Comparison of ENCODE assay signal across 11 mouse cellular contexts in the genomic region with DNA sequence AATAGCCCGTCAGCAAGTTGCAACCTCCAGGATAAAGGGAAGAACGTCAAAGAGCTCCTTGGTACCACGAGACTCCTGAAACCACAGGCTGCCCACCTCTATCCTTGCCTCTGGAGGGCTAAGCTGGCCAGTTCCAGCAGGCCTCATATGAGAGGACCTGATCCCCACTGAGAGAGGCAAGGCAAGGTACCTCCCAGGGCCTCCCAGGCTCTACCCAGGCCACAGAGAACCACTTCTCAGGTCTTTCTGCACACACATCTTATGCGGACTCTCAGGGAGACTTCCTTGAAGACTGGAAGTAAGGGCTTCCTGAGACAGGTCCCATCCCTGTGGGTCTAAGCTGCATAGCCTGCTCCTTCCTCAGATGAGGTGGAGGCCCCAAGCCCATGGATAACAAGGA. TPM values are rescaled to one million over a fixed set of nuclear protein-coding genes. Genes with fewer than 3 reads are reported as not detected.
DNase-seq lines count a peak whose midpoint lies in the region; ATAC-seq and TF ChIP-seq lines count a peak whose summit lies in the region.
"Had no signal": no experiment of that assay in that cellular context is flagged by ENCODE, and none has a peak within 500 bp of the region (broad histone marks: within the 10 kb centered on the region; RNA-seq: fewer than 3 reads in every experiment).

No protein-coding gene starts in this region.

- H3K9me3 ChIP-seq in lung, embryonic 14.5 days (ENCODE audit: low read depth, low read length) = no peaks in the 10 kb centered on the region
- H3K9me3 ChIP-seq in forebrain, embryonic 13.5 days (replicated peaks) = no peaks in the 10 kb centered on the region
- no peaks in the 10 kb centered on the region; the same call in 1 of the 2 replicates for H3K9me3 ChIP-seq in limb, embryonic 10.5 days (replicated peaks)

- peak overlapping the region; percentile 88; the same call in 1 of the 2 replicates for H3K4me3 ChIP-seq in lung, embryonic 14.5 days (ENCODE audit: low read depth, low read length)
- peak overlapping the region; percentile 95 for H3K4me3 ChIP-seq in forebrain, embryonic 13.5 days
- H3K4me3 ChIP-seq in limb, embryonic 10.5 days = peak overlapping the region; percentile 98
- peak overlapping the region; percentile 87; the same call in 1 of the 2 replicates for H3K4me3 ChIP-seq in olfactory bulb, adult 2 months (ENCODE audit: insufficient read depth, low read depth, low read length)

- peak overlapping the region; percentile 65 for H3K4me2 ChIP-seq in lung, embryonic 14.5 days
- H3K4me2 ChIP-seq in forebrain, embryonic 13.5 days = peak overlapping the region; percentile 95

- WGBS in lung, embryonic 14.5 days = 69% methylated on average over 4 of the region's 4 CpGs
- WGBS in forebrain, embryonic 13.5 days = 84% methylated on average over 4 of the region's 4 CpGs
- WGBS in limb, embryonic 10.5 days = 81% methylated on average over 4 of the region's 4 CpGs
- 56% methylated on average over 4 of the region's 4 CpGs for WGBS in olfactory bulb, adult 2 months

- H3K27ac ChIP-seq in lung, embryonic 14.5 days (ENCODE audit: low read depth) = no peak overlapping the region
- no peak overlapping the region for H3K27ac ChIP-seq in forebrain, embryonic 13.5 days
- H3K27ac ChIP-seq in limb, embryonic 10.5 days = no peak overlapping the region; the same call in none of the 2 replicates
- H3K27ac ChIP-seq in olfactory bulb, adult 2 months (ENCODE audit: insufficient read depth, low read depth, low read length) = no peak overlapping the region

- H3K36me3 ChIP-seq in lung, embryonic 14.5 days (ENCODE audit: insufficient read depth) = peaks cover 46% of the 10 kb centered on the region
- H3K36me3 ChIP-seq in forebrain, embryonic 13.5 days (ENCODE audit: poor library complexity, severe bottlenecking) = peaks cover 45% of the 10 kb centered on the region
- peaks cover 59% of the 10 kb centered on the region for H3K36me3 ChIP-seq in limb, embryonic 10.5 days

- DNase-seq in lung, embryonic 14.5 days = no peak
- no peak for DNase-seq in lung, postnatal 4 days
- DNase-seq in limb, embryonic 10.5 days (ENCODE audit: low spot score) = no peak
- no peak for DNase-seq in ovary, postnatal 10 days (ENCODE audit: low spot score)
- no peak for DNase-seq in embryo, embryonic 10.5 days (ENCODE audit: low spot score)
- no peak for DNase-seq in cerebellum, adult 11-12 months
- DNase-seq: lung, adult 2 months; right cerebral cortex, adult 18-20 months; thymus, postnatal 25 days had no signal

- no peak for TF ChIP-seq POLR2A in olfactory bulb, adult 2 months (IDR thresholded peaks at IDR 0.05; ENCODE audit: insufficient read depth, low read depth, low read length)

- no peaks in the 10 kb centered on the region for H3K27me3 ChIP-seq in lung, embryonic 14.5 days (ENCODE audit: insufficient read depth, low read length)
- no peaks in the 10 kb centered on the region for H3K27me3 ChIP-seq in forebrain, embryonic 13.5 days
- H3K27me3 ChIP-seq in limb, embryonic 10.5 days (ENCODE audit: low read depth, poor library complexity, severe bottlenecking) = no peaks in the 10 kb centered on the region

- H3K4me1 ChIP-seq in lung, embryonic 14.5 days (ENCODE audit: insufficient read depth) = peaks cover 31% of the 10 kb centered on the region
- peaks cover 72% of the 10 kb centered on the region for H3K4me1 ChIP-seq in forebrain, embryonic 13.5 days
- peaks cover 76% of the 10 kb centered on the region for H3K4me1 ChIP-seq in limb, embryonic 10.5 days
- peaks cover 76% of the 10 kb centered on the region for H3K4me1 ChIP-seq in olfactory bulb, adult 2 months (ENCODE audit: control insufficient read depth, insufficient read depth, low read length)

- no peak for ATAC-seq in lung, embryonic 14.5 days (ENCODE audit: insufficient read depth)
- no peak for ATAC-seq in forebrain, embryonic 13.5 days

- H3K9ac ChIP-seq in lung, embryonic 14.5 days = no peak overlapping the region; the same call in 1 of the 2 replicates
- H3K9ac ChIP-seq in forebrain, embryonic 13.5 days = peak overlapping the region; percentile 100

- TF ChIP-seq CTCF in lung, embryonic 14.5 days (IDR thresholded peaks at IDR 0.05; ENCODE audit: low read depth) = no peak
- no peak for TF ChIP-seq CTCF in olfactory bulb, adult 2 months (IDR thresholded peaks at IDR 0.05; ENCODE audit: insufficient read depth, low read depth, low read length)

RNA-seq across cellular contexts. Expression of gene Csnk1e, which starts 16.0 kb away (rescaled TPM):
- 93.2 and 99.6 TPM in 2 replicates for polyA plus RNA-seq in lung, embryonic 14.5 days (2014; fragmentation: Nextera tagmentation; extraction: Ambion mirVana)
- 200 and 208 TPM in 2 replicates for polyA plus RNA-seq in forebrain, embryonic 13.5 days (2015; fragmentation: Nextera tagmentation; extraction: Ambion mirVana)
- polyA plus RNA-seq in limb, embryonic 10.5 days (2016; fragmentation: Nextera tagmentation; extraction: Ambion mirVana) = 152 and 170 TPM in 2 replicates
- polyA plus RNA-seq in olfactory bulb, adult 2 months (2012; ENCODE audit: insufficient read depth, insufficient read length, low replicate concordance, missing spikeins) = not detected in 2 replicates

RNA-seq across cellular contexts. Expression of gene Tmem184b, which starts 36.0 kb away (rescaled TPM):
- polyA plus RNA-seq in lung, embryonic 14.5 days (2014; fragmentation: Nextera tagmentation; extraction: Ambion mirVana) = 77.3 and 78.3 TPM in 2 replicates
- 29.4 and 31.3 TPM in 2 replicates for polyA plus RNA-seq in forebrain, embryonic 13.5 days (2015; fragmentation: Nextera tagmentation; extraction: Ambion mirVana)
- polyA plus RNA-seq in limb, embryonic 10.5 days (2016; fragmentation: Nextera tagmentation; extraction: Ambion mirVana) = 63.5 and 74.8 TPM in 2 replicates
- not detected in 2 replicates for polyA plus RNA-seq in olfactory bulb, adult 2 months (2012; ENCODE audit: insufficient read depth, insufficient read length, low replicate concordance, missing spikeins)
